Mouse (Mus musculus) gastrocnemius, postnatal 4 days (tissue): ENCODE data around the gene Gm3106. TPM values are rescaled to one million over a fixed set of nuclear protein-coding genes. Genes with fewer than 3 reads are reported as not detected.
"Not testable (repeated sequence)": the region's sequence is repeated elsewhere in the genome, so short reads cannot be mapped to it uniquely, and the experiment has no call there.

Experiments used
- DNase-seq, 2 experiments: peaks; one replicate each; pipeline ENCODE4 v3.0.0; 2021 to 2022; ENCODE audit warnings: low spot score in 2 of 2, mixed read lengths in 2 of 2
- long read RNA-seq, 2 experiments: library from polyadenylated mRNA; stranded (forward); transcript quantifications; one replicate each; pipeline ENCODE4 v2.0.0; 2021
- total RNA-seq, 2 experiments: library from RNA; stranded (reverse); gene quantifications; 2 replicates each; pipeline ENCODE4 v1.2.3; 2021

The Gm3106 gene
- total RNA-seq = not detected
- long read RNA-seq, experiment 1 = 0 reads
- long read RNA-seq, experiment 2 = 0 reads

- DNase-seq = not testable (repeated sequence)
Measured at GRCm38 (mm10) chr5:94217705-94218104, at the start of gene Gm3106. Gene Gm3106, plus strand, starts transcription at chr5:94218005.

Other genes with a start within 250 kb of the Gm3106 start
- gene BC061212, start 147.5 kb upstream of the Gm3106 start, total RNA-seq = not detected
- not detected for gene Gm6351, start 141.6 kb upstream of the Gm3106 start, total RNA-seq
- gene A430089I19Rik, start 88.8 kb downstream of the Gm3106 start, total RNA-seq = not detected
- not detected for gene Gm6502, start 96.4 kb downstream of the Gm3106 start, total RNA-seq
- not detected for gene AA792892, start 121.7 kb downstream of the Gm3106 start, total RNA-seq
- gene Gm7682, start 227.8 kb downstream of the Gm3106 start, total RNA-seq = not detected